Mouse (Mus musculus) forebrain, embryonic 13.5 days (tissue): Measurements from ENCODE around the gene Cabp1. TPM values are rescaled to one million over a fixed set of nuclear protein-coding genes. Genes with fewer than 3 reads are reported as not detected.

Source experiments
- ATAC-seq: fragments of 200-750 bp; cut with Nextera tagmentation; 2 replicates; pipeline ENCODE4 v1.8.0; 2017
- H3K27ac ChIP-seq: fragments of 300-500 bp; sonication (generic); 2 replicates; pipeline ENCODE4 v1.5.1; 2015; ENCODE audit warnings: inconsistent platforms, mild to moderate bottlenecking, moderate library complexity
- H3K27me3 ChIP-seq: fragments of 300-500 bp; sonication (generic); 2 replicates; pipeline ENCODE4 v1.6.1; 2015; ENCODE audit warnings: mild to moderate bottlenecking, inconsistent platforms
- H3K36me3 ChIP-seq: fragments of 300-500 bp; sonication (generic); 2 replicates; pipeline ENCODE4 v1.6.1; 2015; ENCODE audit warnings: mild to moderate bottlenecking, inconsistent platforms; ENCODE audit not compliant: poor library complexity, severe bottlenecking
- H3K4me1 ChIP-seq: fragments of 300-500 bp; sonication (generic); 2 replicates; pipeline ENCODE4 v1.6.1; 2015; ENCODE audit warnings: inconsistent platforms
- H3K4me2 ChIP-seq: fragments of 300-500 bp; sonication (generic); 2 replicates; pipeline ENCODE4 v1.6.1; 2015; ENCODE audit warnings: inconsistent platforms, mild to moderate bottlenecking, moderate library complexity
- H3K4me3 ChIP-seq: fragments of 300-500 bp; sonication (generic); 2 replicates; pipeline ENCODE4 v1.5.1; 2015; ENCODE audit warnings: mild to moderate bottlenecking, inconsistent platforms
- H3K9ac ChIP-seq: fragments of 300-500 bp; sonication (generic); 2 replicates; pipeline ENCODE4 v1.6.1; 2015; ENCODE audit warnings: mild to moderate bottlenecking, inconsistent platforms
- H3K9me3 ChIP-seq: fragments of 300-500 bp; sonication (generic); replicated peaks from 2 replicates; pipeline ENCODE4 v1.6.1; 2016; ENCODE audit warnings: inconsistent platforms
- WGBS: fragments of 180-500 bp; shearing (Covaris S2); methylation state at CpG from one replicate; pipeline ENCODE4 v1.1.7; 2015; 5-methylcytosine and 5-hydroxymethylcytosine counted together
- polyA plus RNA-seq: library from polyadenylated mRNA; unstranded; fragments of >200 nt; fragmentation: Nextera tagmentation; extraction: Ambion mirVana; gene quantifications from 2 replicates; pipeline ENCODE4 v1.2.1, GENCODE M21; 2015

Gene Cabp1
- polyA plus RNA-seq, 1 experiment from 2014 or later = 12.6 TPM

GRCm38 (mm10) chr5:115145253-115145968 lies 48.8 kb downstream of the Cabp1 start:
- Histone ChIP-seq H3K27ac (no peak overlapping the region), H3K9ac (no peak overlapping the region), H3K9me3 (no peaks in the 10 kb centered on the region), H3K4me3 (no peak overlapping the region), H3K4me1 (0 out of 2 replicates have a peak, but pooled peaks cover 9% of the 10 kb centered on the region), H3K36me3 (peaks cover 61% of the 10 kb centered on the region), H3K4me2 (no peak overlapping the region), H3K27me3 (no peaks in the 10 kb centered on the region)
- WGBS = 68% methylated on average over 11 of the region's 11 CpGs
- ATAC-seq = no peak

DNA sequence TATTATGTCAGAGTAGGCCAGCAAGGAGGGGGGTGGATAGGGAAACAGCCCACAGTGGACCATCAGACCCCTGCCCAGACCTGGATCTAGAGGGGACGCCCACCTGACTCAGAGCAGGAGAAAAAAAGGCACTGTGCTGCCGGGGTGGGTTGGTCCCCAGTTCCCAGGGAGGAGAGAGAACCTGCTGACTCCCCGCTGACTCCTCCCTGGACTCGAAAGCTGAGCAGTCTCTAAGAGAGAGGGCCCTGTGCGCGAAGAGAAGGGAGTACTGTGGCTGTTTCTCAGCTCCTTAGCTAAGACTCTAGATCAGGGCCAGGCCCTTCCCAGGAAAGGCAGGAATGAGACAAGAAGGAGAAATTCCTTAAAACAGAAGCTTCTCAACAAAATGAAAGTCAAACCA lies 49.7 kb downstream of the Cabp1 start:
- peaks cover 52% of the 10 kb centered on the region for H3K36me3 ChIP-seq
- 67% methylated on average over 6 of the region's 6 CpGs for WGBS
- no peak overlapping the region; the same call in 1 of the 2 replicates for H3K27ac ChIP-seq
- no peak overlapping the region for H3K4me2 ChIP-seq
- no peak overlapping the region for H3K4me3 ChIP-seq
- H3K4me1 ChIP-seq = 0 out of 2 replicates have a peak, but pooled peaks cover 9% of the 10 kb centered on the region
- H3K9me3 ChIP-seq = no peaks in the 10 kb centered on the region
- no peaks in the 10 kb centered on the region for H3K27me3 ChIP-seq
- no peak overlapping the region for H3K9ac ChIP-seq
- no peak for ATAC-seq

GRCm38 (mm10) chr5:115143552-115143951 lies 50.6 kb downstream of the Cabp1 start:
- Histone ChIP-seq H3K36me3 (peaks cover 44% of the 10 kb centered on the region), H3K9ac (no peak overlapping the region), H3K27ac (no peak overlapping the region), H3K4me1 (0 out of 2 replicates have a peak, but pooled peaks cover 9% of the 10 kb centered on the region), H3K27me3 (no peaks in the 10 kb centered on the region), H3K4me3 (no peak overlapping the region), H3K4me2 (no peak overlapping the region), H3K9me3 (no peaks in the 10 kb centered on the region)
- WGBS = 71% methylated on average over 10 of the region's 10 CpGs
- no peak for ATAC-seq

DNA sequence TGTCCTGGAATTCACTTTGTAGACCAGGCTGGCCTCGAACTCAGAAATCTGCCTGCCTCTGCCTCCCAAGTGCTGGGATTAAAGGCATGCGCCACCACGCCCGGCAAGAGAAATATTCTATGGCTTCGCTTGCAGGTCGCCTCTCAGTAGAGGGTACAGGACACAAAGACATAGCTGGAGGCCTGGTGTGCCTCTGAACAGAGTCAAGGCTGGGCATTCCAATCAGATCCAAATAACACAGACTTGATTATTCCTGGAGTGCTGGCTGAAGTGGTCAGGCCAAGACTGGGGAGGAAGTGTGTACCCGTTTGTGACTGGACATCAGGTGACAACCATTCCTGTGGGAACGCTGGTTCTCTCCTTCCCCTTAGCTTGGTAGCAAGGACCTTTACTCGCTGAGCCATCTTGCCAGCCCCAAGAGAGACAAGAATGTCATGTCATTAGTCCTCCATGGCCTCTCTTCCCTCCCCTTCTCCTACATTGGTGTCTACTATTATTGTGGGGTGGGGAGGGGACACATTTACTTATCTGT lies 51.9 kb downstream of the Cabp1 start:
- Histone ChIP-seq H3K4me3 (no peak overlapping the region), H3K9me3 (no peaks in the 10 kb centered on the region), H3K27ac (no peak overlapping the region), H3K4me1 (0 out of 2 replicates have a peak, but pooled peaks cover 9% of the 10 kb centered on the region), H3K4me2 (no peak overlapping the region), H3K36me3 (peaks cover 31% of the 10 kb centered on the region), H3K9ac (no peak overlapping the region), H3K27me3 (no peaks in the 10 kb centered on the region)
- 86% methylated on average over 9 of the region's 9 CpGs for WGBS
- no peak for ATAC-seq

DNA sequence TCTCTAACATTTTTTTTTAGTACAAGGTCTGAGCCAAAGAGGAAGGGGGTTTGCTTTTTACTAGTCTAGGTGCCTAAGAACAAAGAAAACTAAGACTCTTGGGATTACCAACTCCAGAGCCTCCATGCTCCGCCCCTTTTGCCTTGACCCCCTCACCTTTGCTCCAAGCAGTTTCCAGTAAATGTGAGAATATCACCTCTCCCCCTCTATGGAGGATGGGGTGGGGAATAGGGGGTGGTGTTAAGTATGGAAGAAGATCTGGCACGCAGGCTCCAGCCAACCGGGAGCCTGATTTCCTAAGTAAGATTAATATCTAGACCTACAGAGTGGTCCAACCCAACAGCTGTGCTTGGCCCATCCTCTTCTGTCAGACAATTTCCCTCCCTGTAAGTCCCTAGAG lies 53.5 kb downstream of the Cabp1 start:
- H3K9me3 ChIP-seq = no peaks in the 10 kb centered on the region
- no peak for ATAC-seq
- WGBS = 77% methylated on average over 3 of the region's 3 CpGs
- 0 out of 2 replicates have a peak, but pooled peaks cover 9% of the 10 kb centered on the region for H3K4me1 ChIP-seq
- no peak overlapping the region for H3K4me3 ChIP-seq
- H3K27me3 ChIP-seq = no peaks in the 10 kb centered on the region
- H3K9ac ChIP-seq = no peak overlapping the region
- H3K27ac ChIP-seq = no peak overlapping the region
- H3K36me3 ChIP-seq = peaks cover 17% of the 10 kb centered on the region; the same call in 1 of the 2 replicates
- no peak overlapping the region for H3K4me2 ChIP-seq

GRCm38 (mm10) chr5:115139124-115139523 lies 55.1 kb downstream of the Cabp1 start:
- no peak for ATAC-seq
- Histone ChIP-seq H3K27me3 (no peaks in the 10 kb centered on the region), H3K9ac (no peak overlapping the region), H3K9me3 (no peaks in the 10 kb centered on the region), H3K4me2 (no peak overlapping the region), H3K36me3 (peaks cover 3% of the 10 kb centered on the region; the same call in 1 of the 2 replicates), H3K4me3 (no peak overlapping the region), H3K4me1 (peaks cover 11% of the 10 kb centered on the region; the same call in 1 of the 2 replicates), H3K27ac (no peak overlapping the region)
- 71% methylated on average over 4 of the region's 4 CpGs for WGBS

DNA sequence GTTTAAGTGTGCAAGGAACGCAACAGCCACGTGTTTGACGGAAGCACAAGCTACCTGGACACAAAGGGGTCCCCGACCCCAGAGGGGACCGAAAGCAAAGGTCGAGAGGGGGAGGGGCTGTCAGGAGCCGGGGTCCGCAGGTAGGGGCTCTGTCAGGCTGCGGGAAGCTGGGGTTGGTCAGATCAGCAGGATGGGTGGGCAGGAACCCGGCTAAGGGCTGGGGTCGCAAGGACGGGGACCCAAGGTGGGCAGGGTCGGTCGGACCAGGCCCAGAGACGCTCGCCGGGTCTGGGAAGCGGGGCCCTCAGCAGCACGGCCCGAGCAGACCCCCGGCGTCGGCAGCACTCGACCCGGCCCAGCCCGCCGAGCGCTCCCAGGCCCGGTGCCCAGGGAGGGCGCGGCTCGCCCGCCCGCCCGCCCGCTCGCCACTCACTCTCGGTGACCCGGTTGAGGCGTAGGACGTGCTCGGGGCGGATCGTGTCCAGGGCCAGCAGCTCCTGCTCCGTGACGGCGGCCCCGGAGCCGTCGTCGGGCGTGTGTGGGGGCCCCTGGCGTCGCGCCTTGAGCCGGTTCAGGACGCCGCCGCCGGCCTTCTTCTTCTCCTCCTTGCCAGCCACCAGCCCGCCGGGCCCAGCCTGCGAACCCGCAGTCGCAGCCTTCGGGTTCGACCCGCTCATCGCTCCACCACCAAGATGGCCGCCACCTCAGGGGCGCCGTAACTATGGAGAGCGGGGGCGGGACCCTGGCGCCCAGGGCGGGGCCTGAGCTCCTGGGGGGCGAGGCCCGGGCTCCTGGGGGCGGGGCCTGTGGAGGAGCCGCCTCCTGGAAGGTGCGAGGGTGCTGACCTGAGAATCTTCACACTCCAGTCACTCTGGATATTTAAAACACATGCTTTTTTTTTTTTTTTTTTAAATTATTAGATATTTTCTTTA lies 59.7 kb downstream of the Cabp1 start, which contains the start of gene Unc119b:
Gene Unc119b (minus strand): TSS at position 742 of the 932 bp plus-strand sequence.
- peak within 1 kb of the TSS; percentile 89 for H3K4me3 ChIP-seq
- H3K4me2 ChIP-seq = peak within 1 kb of the TSS; percentile 92
- ATAC-seq = peak; percentile 93
- H3K9me3 ChIP-seq = no peaks in the 10 kb centered on the region
- no peak within 1 kb of the TSS for H3K27ac ChIP-seq
- WGBS = under 1% methylated on average over 55 of the region's 81 CpGs
- peaks cover 19% of the 10 kb centered on the region for H3K4me1 ChIP-seq
- H3K27me3 ChIP-seq = no peaks in the 10 kb centered on the region
- peak within 1 kb of the TSS; percentile 89 for H3K9ac ChIP-seq
- peaks cover 9% of the 10 kb centered on the region for H3K36me3 ChIP-seq

GRCm38 (mm10) chr5:115133358-115134066 lies 60.7 kb downstream of the Cabp1 start:
- H3K27ac ChIP-seq = no peak overlapping the region
- peak overlapping the region; percentile 89 for H3K9ac ChIP-seq
- peak overlapping the region; percentile 89 for H3K4me3 ChIP-seq
- no peaks in the 10 kb centered on the region for H3K9me3 ChIP-seq
- no peaks in the 10 kb centered on the region for H3K27me3 ChIP-seq
- ATAC-seq = no peak
- 58% methylated on average over 6 of the region's 6 CpGs for WGBS
- H3K36me3 ChIP-seq = peaks cover 18% of the 10 kb centered on the region
- H3K4me1 ChIP-seq = peaks cover 19% of the 10 kb centered on the region
- peak overlapping the region; percentile 92 for H3K4me2 ChIP-seq

- Histone ChIP-seq H3K4me2 (peak overlapping the region; percentile 92), H3K9me3 (no peaks in the 10 kb centered on the region), H3K4me3 (no peak overlapping the region), H3K36me3 (peaks cover 28% of the 10 kb centered on the region), H3K9ac (peak overlapping the region; percentile 89; the same call in 1 of the 2 replicates), H3K4me1 (peaks cover 19% of the 10 kb centered on the region), H3K27me3 (no peaks in the 10 kb centered on the region), H3K27ac (no peak overlapping the region)
- 92% methylated on average over 8 of the region's 8 CpGs for WGBS
- ATAC-seq = no peak
Observed at GRCm38 (mm10) chr5:115132465-115132864, 61.7 kb downstream of the Cabp1 start.

DNA sequence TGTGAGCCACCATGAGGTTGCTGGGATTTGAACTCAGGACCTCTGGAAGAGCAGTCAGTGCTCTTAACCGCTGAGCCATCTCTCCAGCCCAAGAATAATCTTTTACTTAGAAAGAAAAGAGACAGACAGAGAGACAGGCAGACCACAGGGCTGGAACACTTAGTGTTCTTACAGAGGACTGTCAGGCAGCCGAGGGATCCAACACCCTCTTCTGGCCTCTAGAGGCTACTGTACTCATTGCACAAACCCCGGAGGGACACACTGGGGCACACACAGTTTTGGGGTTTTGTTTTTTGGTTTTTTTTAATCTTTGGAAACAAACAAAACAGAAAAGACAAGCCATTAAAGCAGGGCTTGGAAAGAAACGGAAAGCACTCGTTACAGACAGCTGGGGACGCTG lies 64.9 kb downstream of the Cabp1 start:
- no peaks in the 10 kb centered on the region for H3K9me3 ChIP-seq
- ATAC-seq = no peak
- H3K4me1 ChIP-seq = peaks cover 33% of the 10 kb centered on the region
- no peak overlapping the region for H3K27ac ChIP-seq
- no peak overlapping the region for H3K4me2 ChIP-seq
- peaks cover 53% of the 10 kb centered on the region for H3K36me3 ChIP-seq
- no peak overlapping the region for H3K9ac ChIP-seq
- WGBS = 82% methylated on average over 6 of the region's 6 CpGs
- H3K4me3 ChIP-seq = no peak overlapping the region
- H3K27me3 ChIP-seq = no peaks in the 10 kb centered on the region

DNA sequence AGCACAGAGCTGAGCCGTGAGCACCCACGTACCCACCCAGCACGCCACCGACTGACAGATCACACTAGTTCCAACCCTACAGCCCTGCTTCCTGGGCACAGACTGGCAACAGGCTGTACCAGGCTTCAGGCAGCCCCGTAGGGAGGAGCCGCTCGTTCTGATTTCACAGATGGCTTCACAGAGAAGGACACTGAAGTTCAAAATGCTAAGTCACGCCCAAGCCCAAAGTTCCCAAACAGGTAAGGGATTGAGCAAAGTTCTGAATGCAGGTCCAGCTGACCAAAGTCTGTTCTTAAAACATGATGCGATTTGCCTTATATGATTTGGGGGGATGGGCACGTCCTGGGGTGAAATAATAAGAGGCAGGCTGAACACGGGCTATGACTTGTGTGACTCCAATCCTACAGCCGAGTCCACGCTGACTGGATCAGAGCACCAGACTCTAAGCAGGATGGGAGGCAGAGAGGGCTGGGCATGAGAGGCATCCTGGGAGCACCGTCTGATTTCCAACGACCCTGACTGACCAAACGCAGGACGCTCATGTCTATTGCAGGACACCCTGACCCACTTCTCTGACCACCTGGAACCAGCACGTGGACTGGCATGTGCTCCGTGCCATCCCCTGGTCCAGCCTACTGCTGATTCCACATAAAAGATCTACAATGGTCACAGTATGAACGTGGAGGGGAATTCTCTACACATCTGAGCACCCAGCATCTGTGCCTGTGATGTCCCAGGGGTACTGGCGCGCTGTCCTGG lies 66.6 kb downstream of the Cabp1 start:
- Histone ChIP-seq H3K4me1 (peaks cover 17% of the 10 kb centered on the region), H3K4me2 (no peak overlapping the region), H3K27me3 (no peaks in the 10 kb centered on the region), H3K36me3 (peaks cover 69% of the 10 kb centered on the region), H3K9ac (no peak overlapping the region), H3K4me3 (no peak overlapping the region), H3K27ac (no peak overlapping the region), H3K9me3 (no peaks in the 10 kb centered on the region)
- WGBS = 94% methylated on average over 22 of the region's 22 CpGs
- ATAC-seq = no peak
